Mouse (Mus musculus) midbrain, embryonic 13.5 days (tissue): ENCODE data around the gene Cdhr5. TPM values are rescaled to one million over a fixed set of nuclear protein-coding genes. Genes with fewer than 3 reads are reported as not detected.

Experiments
- ATAC-seq: fragments of 200-750 bp; cut with Nextera tagmentation; 2 replicates; pipeline ENCODE4 v1.8.0; 2017; ENCODE audit warnings: mild to moderate bottlenecking, moderate TSS enrichment, moderate library complexity
- H3K27ac ChIP-seq: fragments of 300-500 bp; sonication (generic); 2 replicates; pipeline ENCODE4 v1.5.1; 2015; ENCODE audit warnings: inconsistent platforms, mild to moderate bottlenecking, moderate library complexity
- H3K27me3 ChIP-seq: fragments of 300-500 bp; sonication (generic); 2 replicates; pipeline ENCODE4 v1.6.1; 2015; ENCODE audit warnings: mild to moderate bottlenecking, inconsistent platforms
- H3K36me3 ChIP-seq: fragments of 300-500 bp; sonication (generic); 2 replicates; pipeline ENCODE4 v1.6.1; 2015; ENCODE audit warnings: mild to moderate bottlenecking, inconsistent platforms
- H3K4me1 ChIP-seq: fragments of 300-500 bp; sonication (generic); replicated peaks from 2 replicates; pipeline ENCODE4 v1.6.1; 2015; ENCODE audit warnings: inconsistent platforms
- H3K4me2 ChIP-seq: fragments of 300-500 bp; sonication (generic); replicated peaks from 2 replicates; pipeline ENCODE4 v1.6.1; 2015; ENCODE audit warnings: moderate library complexity, mild to moderate bottlenecking, inconsistent platforms
- H3K4me3 ChIP-seq: fragments of 300-500 bp; sonication (generic); replicated peaks from 2 replicates; pipeline ENCODE4 v1.5.1; 2015; ENCODE audit warnings: mild to moderate bottlenecking, inconsistent platforms
- H3K9ac ChIP-seq: fragments of 300-500 bp; sonication (generic); replicated peaks from 2 replicates; pipeline ENCODE4 v1.6.1; 2015; ENCODE audit warnings: mild to moderate bottlenecking, inconsistent platforms
- H3K9me3 ChIP-seq: fragments of 300-500 bp; sonication (generic); 2 replicates; pipeline ENCODE4 v1.6.1; 2016; ENCODE audit warnings: mild to moderate bottlenecking, inconsistent platforms
- WGBS: fragments of 180-500 bp; shearing (Covaris S2); methylation state at CpG from one replicate; pipeline ENCODE4 v1.1.7; 2015; 5-methylcytosine and 5-hydroxymethylcytosine counted together
- polyA plus RNA-seq: library from polyadenylated mRNA; unstranded; fragments of >200 nt; fragmentation: Nextera tagmentation; extraction: Ambion mirVana; gene quantifications from 2 replicates; pipeline ENCODE4 v1.2.1, GENCODE M21; 2015

Gene Cdhr5
- polyA plus RNA-seq, 1 experiment from 2014 or later: not detected

DNA sequence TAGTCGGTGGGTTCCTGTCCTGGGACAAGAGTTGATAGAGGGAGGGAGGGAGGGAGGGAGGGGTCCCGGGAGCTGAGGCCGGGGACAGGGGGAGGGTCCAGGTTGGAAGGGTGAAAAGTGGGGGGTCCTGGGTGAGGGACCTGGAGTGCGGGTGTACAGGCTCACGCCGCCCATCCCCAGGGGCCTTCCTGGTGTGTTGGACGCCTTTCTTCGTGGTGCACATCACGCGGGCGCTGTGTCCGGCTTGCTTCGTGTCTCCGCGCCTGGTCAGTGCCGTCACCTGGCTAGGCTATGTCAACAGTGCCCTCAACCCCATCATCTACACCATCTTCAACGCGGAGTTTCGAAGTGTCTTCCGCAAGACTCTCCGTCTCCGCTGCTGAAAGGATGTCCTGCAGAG is 17.9 kb upstream of the Cdhr5 start:
- Histone ChIP-seq H3K4me2 (peak overlapping the region; percentile 55), H3K36me3 (peaks cover 27% of the 10 kb centered on the region), H3K4me1 (peaks cover 34% of the 10 kb centered on the region), H3K4me3 (peak overlapping the region; percentile 36), H3K27me3 (peaks cover 65% of the 10 kb centered on the region), H3K27ac (no peak overlapping the region), H3K9me3 (no peaks in the 10 kb centered on the region), H3K9ac (no peak overlapping the region)
- 0 out of 2 replicates have a peak, but pooled peaks have one; percentile 1 for ATAC-seq
- WGBS: 6% methylated on average over 20 of the region's 22 CpGs

DNA sequence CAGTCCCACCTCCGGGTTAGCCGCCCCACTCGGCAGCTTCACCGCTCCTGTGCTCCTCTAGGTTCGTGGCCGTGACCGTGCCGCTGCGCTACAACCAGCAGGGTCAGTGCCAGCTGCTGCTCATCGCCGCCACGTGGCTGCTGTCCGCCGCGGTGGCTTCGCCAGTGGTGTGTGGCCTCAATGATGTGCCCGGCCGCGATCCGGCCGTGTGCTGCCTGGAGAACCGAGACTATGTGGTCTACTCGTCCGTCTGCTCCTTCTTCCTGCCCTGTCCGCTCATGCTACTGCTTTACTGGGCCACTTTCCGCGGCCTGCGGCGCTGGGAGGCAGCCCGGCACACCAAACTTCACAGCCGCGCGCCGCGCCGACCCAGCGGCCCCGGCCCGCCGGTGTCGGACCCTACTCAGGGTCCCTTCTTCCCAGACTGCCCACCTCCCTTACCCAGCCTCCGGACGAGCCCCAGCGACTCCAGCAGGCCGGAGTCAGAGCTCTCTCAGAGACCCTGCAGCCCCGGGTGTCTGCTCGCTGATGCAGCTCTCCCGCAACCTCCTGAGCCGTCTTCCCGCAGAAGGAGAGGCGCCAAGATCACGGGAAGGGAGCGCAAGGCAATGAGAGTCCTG is 17.4 kb upstream of the Cdhr5 start:
- ATAC-seq: peak; percentile 34; the same call in 1 of the 2 replicates
- H3K4me3 ChIP-seq: peak overlapping the region; percentile 36
- no peak overlapping the region for H3K27ac ChIP-seq
- H3K36me3 ChIP-seq: peaks cover 22% of the 10 kb centered on the region
- H3K4me1 ChIP-seq: peaks cover 34% of the 10 kb centered on the region
- H3K9ac ChIP-seq: peak overlapping the region; percentile 46
- peak overlapping the region; percentile 55 for H3K4me2 ChIP-seq
- under 1% methylated on average over 53 of the region's 53 CpGs for WGBS
- H3K9me3 ChIP-seq: no peaks in the 10 kb centered on the region
- peaks cover 65% of the 10 kb centered on the region for H3K27me3 ChIP-seq

DNA sequence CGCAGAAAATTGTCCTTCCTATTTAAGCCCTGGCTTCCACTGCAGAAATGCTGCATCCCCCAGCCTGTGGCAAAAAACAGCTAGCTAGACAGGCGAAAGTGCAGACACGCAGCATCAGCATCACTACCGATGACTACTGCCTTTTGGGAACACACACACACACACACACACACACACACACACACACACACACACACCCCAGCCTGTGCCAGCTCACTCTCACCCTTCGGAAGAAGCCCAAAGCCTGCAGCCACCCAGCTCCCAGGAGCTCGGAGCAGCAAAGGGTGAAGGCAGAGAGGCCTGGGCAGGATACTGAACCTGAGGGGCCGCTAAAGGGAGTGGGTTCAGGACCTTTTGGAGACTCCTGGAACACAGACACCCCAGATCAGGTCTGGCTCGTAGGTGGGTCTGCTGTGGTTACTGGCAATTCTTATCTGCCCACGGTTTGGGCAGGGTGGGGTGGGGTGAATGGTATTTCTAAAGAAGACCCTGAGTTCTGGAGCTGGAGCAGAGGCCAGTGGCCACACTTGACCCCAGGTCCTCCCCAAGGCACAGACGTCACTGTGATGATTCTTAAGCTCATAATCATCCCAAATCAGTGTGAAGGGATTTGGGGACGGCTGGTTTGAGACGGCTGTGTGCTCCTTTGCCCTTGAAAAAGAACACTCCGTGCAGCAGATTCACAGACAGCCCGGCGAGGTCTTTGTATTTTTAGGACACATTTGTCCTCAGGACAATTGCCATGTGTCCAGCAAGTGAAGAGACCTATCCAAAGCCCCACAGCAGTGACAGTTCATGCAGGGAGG is 16.2 kb upstream of the Cdhr5 start:
- Histone ChIP-seq H3K4me2 (peak overlapping the region; percentile 90), H3K9me3 (no peaks in the 10 kb centered on the region), H3K9ac (peak overlapping the region; percentile 73; the same call in 1 of the 2 replicates), H3K27ac (no peak overlapping the region), H3K4me1 (peaks cover 34% of the 10 kb centered on the region), H3K27me3 (peaks cover 68% of the 10 kb centered on the region), H3K4me3 (peak overlapping the region; percentile 51), H3K36me3 (peaks cover 14% of the 10 kb centered on the region)
- 0 out of 2 replicates have a peak, but pooled peaks have one; percentile 32 for ATAC-seq
- 24% methylated on average over 15 of the region's 15 CpGs for WGBS

DNA sequence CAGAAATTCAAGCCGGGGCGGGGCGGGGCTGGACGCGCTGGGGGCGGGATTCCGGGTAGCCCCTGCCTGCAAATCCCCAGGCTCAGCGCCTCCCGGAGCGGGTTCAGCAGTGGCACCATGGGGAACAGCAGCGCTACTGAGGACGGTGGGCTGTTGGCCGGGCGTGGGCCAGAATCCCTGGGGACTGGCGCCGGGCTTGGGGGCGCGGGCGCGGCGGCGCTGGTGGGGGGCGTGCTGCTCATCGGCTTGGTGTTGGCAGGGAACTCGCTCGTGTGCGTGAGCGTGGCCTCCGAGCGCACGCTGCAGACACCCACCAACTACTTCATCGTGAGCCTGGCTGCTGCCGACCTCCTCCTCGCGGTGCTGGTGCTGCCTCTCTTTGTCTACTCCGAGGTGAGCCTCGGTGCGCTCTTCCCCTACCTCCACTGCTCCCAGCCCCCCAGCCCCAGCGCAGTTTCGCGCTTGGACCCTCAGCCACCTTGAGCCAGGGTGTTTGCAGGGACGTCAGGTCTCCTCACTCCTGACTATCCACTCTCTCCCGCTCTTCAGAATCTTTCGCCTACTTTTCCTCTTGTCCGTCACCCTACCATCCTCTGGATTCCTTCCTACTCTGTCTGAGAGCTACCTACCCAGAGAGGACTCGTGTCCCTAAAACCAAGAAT is 15.5 kb upstream of the Cdhr5 start, which contains the start of gene Drd4:
Drd4 (plus strand) TSS at position 86 of the 662 bp plus-strand sequence.
- Histone ChIP-seq H3K27me3 (peaks cover 68% of the 10 kb centered on the region), H3K27ac (no peak within 1 kb of the TSS), H3K4me2 (peak within 1 kb of the TSS; percentile 90), H3K9me3 (no peaks in the 10 kb centered on the region), H3K4me1 (peaks cover 34% of the 10 kb centered on the region), H3K36me3 (peaks cover 6% of the 10 kb centered on the region), H3K4me3 (peak within 1 kb of the TSS; percentile 51), H3K9ac (peak within 1 kb of the TSS; percentile 73)
- 1% methylated on average over 46 of the region's 46 CpGs for WGBS
- peak; percentile 66 for ATAC-seq

DNA sequence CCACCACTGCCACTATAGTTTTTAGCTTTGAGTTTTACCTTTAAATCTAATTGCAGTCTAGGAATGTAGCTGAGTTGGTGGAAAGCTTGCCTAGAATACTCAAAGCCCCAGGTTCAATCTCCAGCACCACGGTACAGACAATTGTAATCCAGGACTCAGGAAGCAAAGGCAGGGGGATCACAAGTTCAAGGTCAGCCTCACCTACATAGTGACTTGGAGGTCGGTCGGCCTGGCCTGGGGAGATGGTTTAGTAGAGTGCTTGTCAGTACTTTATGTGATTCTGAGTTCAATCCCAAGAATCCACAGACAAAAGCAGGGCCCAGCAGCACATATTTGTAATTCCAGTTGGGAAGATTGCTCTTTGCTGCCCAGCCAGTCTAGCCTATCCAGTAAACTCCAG is 11.5 kb upstream of the Cdhr5 start:
- H3K4me3 ChIP-seq: no peak overlapping the region
- H3K9ac ChIP-seq: no peak overlapping the region
- no peak for ATAC-seq
- no peaks in the 10 kb centered on the region for H3K36me3 ChIP-seq
- H3K4me1 ChIP-seq: peaks cover 17% of the 10 kb centered on the region
- no peak overlapping the region for H3K27ac ChIP-seq
- H3K27me3 ChIP-seq: peaks cover 44% of the 10 kb centered on the region
- H3K9me3 ChIP-seq: no peaks in the 10 kb centered on the region
- WGBS: 82% methylated on average over 3 of the region's 3 CpGs
- H3K4me2 ChIP-seq: no peak overlapping the region

DNA sequence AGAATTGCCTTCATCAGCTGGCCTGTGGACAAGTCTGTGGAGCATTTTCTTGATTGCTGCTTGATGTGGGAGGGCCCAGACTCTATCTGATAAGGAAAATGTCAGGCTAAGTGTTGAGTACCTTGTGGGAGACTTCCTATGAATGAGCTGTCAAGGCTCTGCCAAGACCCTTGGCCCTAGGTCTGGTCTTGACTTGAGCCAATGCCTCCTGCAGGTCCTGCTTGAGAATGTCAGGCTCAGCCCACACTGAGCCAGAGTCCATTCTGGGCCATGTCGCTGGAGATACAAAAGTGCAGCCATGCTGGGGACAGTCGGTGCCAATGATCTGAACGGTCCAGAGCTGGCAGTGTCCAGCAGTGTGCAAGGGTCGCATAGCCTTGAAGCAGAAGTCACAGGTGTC is 6.2 kb upstream of the Cdhr5 start:
- Histone ChIP-seq H3K27ac (no peak overlapping the region), H3K4me2 (no peak overlapping the region), H3K4me3 (no peak overlapping the region), H3K27me3 (peaks cover 21% of the 10 kb centered on the region; the same call in 1 of the 2 replicates), H3K36me3 (no peaks in the 10 kb centered on the region), H3K9ac (no peak overlapping the region), H3K4me1 (peaks cover 12% of the 10 kb centered on the region), H3K9me3 (no peaks in the 10 kb centered on the region)
- no peak for ATAC-seq
- WGBS: 86% methylated on average over 4 of the region's 4 CpGs

DNA sequence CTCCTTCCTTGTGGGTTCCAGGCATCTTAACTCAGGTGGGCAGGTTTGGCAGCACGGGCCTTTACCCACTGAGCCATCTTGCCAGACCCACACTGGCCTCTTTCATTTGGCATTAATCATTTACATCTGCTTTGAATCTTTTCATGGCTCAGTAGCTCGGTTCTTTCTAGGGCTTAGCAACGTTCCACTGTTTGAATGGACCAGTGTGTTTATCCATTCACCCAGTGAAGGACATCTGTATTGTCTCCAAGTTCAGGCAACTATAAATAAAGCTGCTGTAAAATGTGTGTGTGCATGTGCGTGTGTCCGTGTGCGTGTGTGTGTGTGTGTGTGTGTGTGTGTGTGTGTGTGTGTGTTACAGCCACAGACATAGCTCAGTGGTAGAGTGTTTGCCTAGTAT is 4.9 kb upstream of the Cdhr5 start:
- no peak for ATAC-seq

DNA sequence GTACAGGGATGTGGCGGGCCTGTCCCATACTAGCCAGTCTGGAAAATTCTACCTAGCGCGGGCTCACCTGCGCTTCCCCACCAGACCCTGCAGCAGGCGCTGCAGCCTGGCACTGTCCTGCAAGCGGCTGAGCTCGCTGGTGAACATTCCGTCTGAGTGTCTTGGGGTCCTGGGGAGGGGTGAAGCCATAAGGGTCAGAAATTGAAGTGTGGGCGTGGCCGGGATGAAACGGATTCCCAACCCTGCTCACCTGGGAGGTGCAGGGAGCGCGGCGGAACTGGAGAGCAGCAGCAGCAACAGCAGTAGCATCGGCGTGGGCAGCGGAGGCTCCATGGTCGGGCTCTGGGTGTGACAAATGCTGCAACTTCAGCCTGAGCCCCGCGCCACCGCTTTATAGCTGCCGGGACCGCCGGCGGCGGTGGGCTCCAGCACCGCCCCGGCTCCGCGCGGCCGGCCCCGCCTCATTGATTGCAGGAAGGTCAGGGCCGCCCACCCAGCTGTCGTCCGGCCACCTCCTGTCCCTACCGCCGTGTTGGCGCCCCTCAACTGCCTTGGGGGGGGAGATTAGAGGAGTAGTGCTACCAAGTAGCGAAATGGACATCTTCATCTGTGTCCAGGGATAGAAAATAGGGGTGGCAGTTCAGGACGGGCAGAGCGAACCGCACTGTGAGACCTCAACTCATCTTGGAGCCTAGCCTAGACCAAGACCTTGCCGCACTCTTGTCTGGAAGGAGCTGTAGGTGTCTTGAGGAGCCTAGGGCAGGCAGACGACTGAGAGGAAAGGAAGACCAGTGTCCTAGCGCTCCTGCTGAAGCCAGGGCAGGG is 2.4 kb upstream of the Cdhr5 start, which contains the start of gene Sct:
Sct (minus strand) TSS at position 368 of the 825 bp plus-strand sequence.
- H3K9ac ChIP-seq: peak within 1 kb of the TSS; percentile 54
- WGBS: 2% methylated on average over 46 of the region's 46 CpGs
- peaks cover 23% of the 10 kb centered on the region; the same call in 1 of the 2 replicates for H3K27me3 ChIP-seq
- H3K4me1 ChIP-seq: peaks cover 12% of the 10 kb centered on the region
- H3K9me3 ChIP-seq: no peaks in the 10 kb centered on the region
- ATAC-seq: peak; percentile 82
- H3K4me3 ChIP-seq: peak within 1 kb of the TSS; percentile 40
- no peak within 1 kb of the TSS for H3K27ac ChIP-seq
- no peaks in the 10 kb centered on the region for H3K36me3 ChIP-seq
- H3K4me2 ChIP-seq: peak within 1 kb of the TSS; percentile 88

More for the DNA sequence above, 4.9 kb upstream of the Cdhr5 start:
- H3K27me3 ChIP-seq: peaks cover 26% of the 10 kb centered on the region; the same call in 1 of the 2 replicates
- no peak overlapping the region for H3K27ac ChIP-seq
- WGBS: 49% methylated on average over 6 of the region's 6 CpGs
- H3K9ac ChIP-seq: no peak overlapping the region
- no peaks in the 10 kb centered on the region for H3K9me3 ChIP-seq
- H3K4me3 ChIP-seq: no peak overlapping the region
- H3K4me1 ChIP-seq: peaks cover 12% of the 10 kb centered on the region
- no peak overlapping the region for H3K4me2 ChIP-seq
- no peaks in the 10 kb centered on the region for H3K36me3 ChIP-seq

DNA sequence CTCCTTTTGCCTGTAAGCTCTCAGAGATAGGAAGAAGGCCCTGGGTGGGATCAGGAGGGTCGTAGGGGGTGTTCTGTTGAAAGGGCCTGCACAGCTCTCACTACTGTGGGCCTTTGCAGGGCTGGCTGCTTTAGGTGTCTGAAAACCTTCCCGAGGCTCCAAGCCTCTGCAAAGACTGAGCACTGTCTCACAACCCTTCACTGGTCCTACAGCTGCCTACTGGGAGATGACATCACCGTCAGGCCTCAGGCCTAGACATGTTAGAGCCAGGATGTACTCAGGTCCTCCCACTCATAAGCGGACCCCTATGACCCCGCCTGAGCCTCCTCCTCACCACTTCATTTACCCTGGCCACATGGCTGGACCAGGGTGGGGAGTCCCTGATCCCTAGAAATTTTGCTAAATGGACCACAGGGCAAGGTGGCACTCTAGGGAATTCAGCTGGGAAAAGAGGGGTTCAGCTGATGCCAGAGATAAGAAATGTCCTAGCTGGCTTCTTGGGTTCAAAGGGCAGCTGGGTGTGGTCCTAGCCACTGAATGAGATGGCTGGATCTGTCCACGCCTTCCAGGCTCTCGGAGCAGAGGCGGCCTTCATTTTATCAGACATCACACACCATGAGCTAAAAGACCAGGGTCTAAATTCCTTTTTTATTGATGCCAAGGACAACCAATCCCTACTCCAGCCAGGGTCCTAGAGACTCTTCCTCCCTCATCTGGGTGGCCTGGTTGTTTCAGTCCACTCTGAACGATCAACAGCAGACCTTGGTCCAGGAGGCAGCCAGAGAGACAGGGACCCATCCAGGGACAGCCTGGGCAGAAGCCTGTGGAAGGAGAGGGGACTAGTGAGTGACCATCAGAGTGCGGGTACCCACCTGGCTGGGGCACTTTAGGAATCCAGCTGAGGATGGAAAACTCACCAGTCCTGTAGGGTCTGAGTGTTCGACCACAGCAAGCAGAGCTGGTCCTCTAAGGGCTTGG is 1.4 kb upstream of the Cdhr5 start:
- H3K4me2 ChIP-seq: peak overlapping the region; percentile 88; the same call in 1 of the 2 replicates
- no peak for ATAC-seq

DNA sequence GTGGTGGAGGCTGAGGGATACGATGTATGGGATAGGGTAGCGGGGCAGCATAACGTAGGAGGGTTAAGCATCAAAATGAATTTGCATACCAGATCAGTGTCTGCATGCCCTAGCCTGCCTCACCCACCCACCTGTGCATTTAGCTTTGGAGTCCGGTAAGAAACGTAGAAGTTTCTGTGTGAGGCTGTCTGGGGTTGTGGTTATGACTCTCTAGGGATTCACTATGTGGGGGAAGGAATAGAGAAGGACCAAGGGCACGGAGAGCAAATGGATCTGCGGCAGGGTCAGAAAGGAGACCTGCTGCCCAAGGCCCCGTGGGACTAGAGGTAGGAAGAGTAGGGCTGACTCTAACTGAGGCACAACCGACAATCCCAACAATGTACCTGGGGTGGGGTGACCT is 1.2 kb downstream of the Cdhr5 start:
- Histone ChIP-seq H3K36me3 (no peaks in the 10 kb centered on the region), H3K27me3 (peaks cover 16% of the 10 kb centered on the region; the same call in 1 of the 2 replicates), H3K9ac (no peak overlapping the region), H3K4me1 (peaks cover 12% of the 10 kb centered on the region), H3K4me3 (no peak overlapping the region), H3K27ac (no peak overlapping the region), H3K4me2 (no peak overlapping the region), H3K9me3 (no peaks in the 10 kb centered on the region)
- 88% methylated on average over 9 of the region's 9 CpGs for WGBS
- no peak for ATAC-seq

More for the DNA sequence above, 1.4 kb upstream of the Cdhr5 start:
- peaks cover 19% of the 10 kb centered on the region; the same call in 1 of the 2 replicates for H3K27me3 ChIP-seq
- no peak overlapping the region; the same call in 1 of the 2 replicates for H3K4me3 ChIP-seq
- no peak overlapping the region for H3K27ac ChIP-seq
- WGBS: 83% methylated on average over 11 of the region's 11 CpGs
- no peaks in the 10 kb centered on the region for H3K36me3 ChIP-seq
- peaks cover 12% of the 10 kb centered on the region for H3K4me1 ChIP-seq
- no peak overlapping the region for H3K9ac ChIP-seq
- H3K9me3 ChIP-seq: no peaks in the 10 kb centered on the region
